Mouse (Mus musculus): ENCODE results near the gene Notch2. TPM values are rescaled to one million over a fixed set of nuclear protein-coding genes. Genes with fewer than 3 reads are reported as not detected.
A peak's percentile ranks its signal among the peaks of the same experiment; 100 is the strongest.

Notch2 gene
- polyA plus RNA-seq, 1 experiment from 2014 or later = 33.4 TPM

DNA sequence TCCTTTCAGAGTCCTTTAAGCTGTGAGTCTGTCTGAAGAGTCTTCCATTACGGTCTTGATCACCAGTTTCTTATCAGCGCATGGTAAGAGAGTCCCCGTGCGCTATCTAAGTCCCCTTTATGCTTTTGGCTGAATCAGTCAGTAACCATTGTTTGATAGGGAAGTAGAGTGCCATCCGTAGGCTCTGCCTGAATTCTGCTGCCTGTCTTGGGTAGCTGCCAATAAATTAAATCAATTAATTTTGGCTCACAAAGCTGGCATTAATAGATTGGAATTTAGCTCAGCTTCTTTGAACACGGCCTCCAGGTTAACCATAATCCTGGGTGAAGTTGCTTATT, 41.6 kb downstream of the Notch2 start:
- ATAC-seq (ENCODE audit: insufficient number of reproducible peaks, low FRiP score, low TSS enrichment, low read depth) = no peak
- no peak for DNase-seq (ENCODE audit: low spot score)
- Histone ChIP-seq H3K9ac (ENCODE audit: low read length) (no peak overlapping the region), H3K36me3 (ENCODE audit: control insufficient read depth, insufficient read depth, low read length) (no peaks in the 10 kb centered on the region), H3K4me3 (ENCODE audit: low read depth, low read length) (no peak overlapping the region), H3K27me3 (ENCODE audit: control insufficient read depth, insufficient read depth, low read length) (no peaks in the 10 kb centered on the region), H3K9me3 (ENCODE audit: control insufficient read depth, low read length) (no peaks in the 10 kb centered on the region), H3K27ac (replicated peaks; ENCODE audit: low read depth, low read length) (no peak overlapping the region; the same call in 1 of the 2 replicates), H3K4me1 (ENCODE audit: control insufficient read depth, insufficient read depth, low read length) (peaks cover 57% of the 10 kb centered on the region), H3K4me2 (ENCODE audit: low read depth, severe bottlenecking) (no peak overlapping the region)
- 85% methylated on average over 6 of the region's 6 CpGs for WGBS

- Histone ChIP-seq H3K9me3 (ENCODE audit: control insufficient read depth, low read length) (no peaks in the 10 kb centered on the region), H3K27ac (replicated peaks; ENCODE audit: low read depth, low read length) (peak overlapping the region; percentile 63), H3K4me1 (ENCODE audit: control insufficient read depth, insufficient read depth, low read length) (peaks cover 68% of the 10 kb centered on the region), H3K4me2 (ENCODE audit: low read depth, severe bottlenecking) (no peak overlapping the region), H3K27me3 (ENCODE audit: control insufficient read depth, insufficient read depth, low read length) (no peaks in the 10 kb centered on the region), H3K9ac (ENCODE audit: low read length) (no peak overlapping the region), H3K36me3 (ENCODE audit: control insufficient read depth, insufficient read depth, low read length) (no peaks in the 10 kb centered on the region), H3K4me3 (ENCODE audit: low read depth, low read length) (no peak overlapping the region)
- peak; percentile 78 for DNase-seq (ENCODE audit: low spot score)
- WGBS = 60% methylated on average over 20 of the region's 20 CpGs
- peak; percentile 56; the same call in 1 of the 2 replicates for ATAC-seq (ENCODE audit: insufficient number of reproducible peaks, low FRiP score, low TSS enrichment, low read depth)
These were observed 42.7 kb downstream of the Notch2 start for GRCm38 (mm10) chr3:98055808-98056728.

DNA sequence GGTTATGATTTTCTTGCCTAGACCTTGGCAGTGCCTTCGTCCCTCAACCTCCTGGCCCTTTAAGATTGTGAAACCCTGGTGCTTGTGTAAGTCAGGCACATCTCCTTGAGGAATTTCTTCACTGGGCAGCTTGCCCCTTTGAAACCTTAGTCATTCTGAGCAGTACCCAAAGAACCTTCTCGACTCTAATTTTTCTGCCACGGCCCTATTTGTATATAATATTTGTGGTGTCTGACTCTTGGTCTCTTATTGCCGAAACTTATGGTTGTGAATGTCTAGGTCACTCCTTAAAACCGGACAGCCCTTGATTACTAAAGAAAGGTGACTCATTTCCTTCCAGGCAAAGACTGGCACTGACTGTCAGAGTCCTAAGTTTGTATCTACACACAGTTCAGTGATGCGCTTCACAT, 43.6 kb downstream of the Notch2 start:
- H3K9ac ChIP-seq (ENCODE audit: low read length) = no peak overlapping the region
- H3K27ac ChIP-seq (replicated peaks; ENCODE audit: low read depth, low read length) = peak overlapping the region; percentile 63
- WGBS = 69% methylated on average over 6 of the region's 6 CpGs
- H3K27me3 ChIP-seq (ENCODE audit: control insufficient read depth, insufficient read depth, low read length) = no peaks in the 10 kb centered on the region
- H3K36me3 ChIP-seq (ENCODE audit: control insufficient read depth, insufficient read depth, low read length) = no peaks in the 10 kb centered on the region
- H3K4me1 ChIP-seq (ENCODE audit: control insufficient read depth, insufficient read depth, low read length) = peaks cover 73% of the 10 kb centered on the region
- DNase-seq (ENCODE audit: low spot score) = no peak
- H3K4me3 ChIP-seq (ENCODE audit: low read depth, low read length) = no peak overlapping the region
- no peak for ATAC-seq (ENCODE audit: insufficient number of reproducible peaks, low FRiP score, low TSS enrichment, low read depth)
- no peaks in the 10 kb centered on the region for H3K9me3 ChIP-seq (ENCODE audit: control insufficient read depth, low read length)
- H3K4me2 ChIP-seq (ENCODE audit: low read depth, severe bottlenecking) = no peak overlapping the region

GRCm38 (mm10) chr3:98059076-98059475, 45.7 kb downstream of the Notch2 start:
- Histone ChIP-seq H3K9me3 (ENCODE audit: control insufficient read depth, low read length) (no peaks in the 10 kb centered on the region), H3K4me2 (ENCODE audit: low read depth, severe bottlenecking) (no peak overlapping the region), H3K4me1 (ENCODE audit: control insufficient read depth, insufficient read depth, low read length) (peaks cover 87% of the 10 kb centered on the region), H3K4me3 (ENCODE audit: low read depth, low read length) (no peak overlapping the region), H3K27me3 (ENCODE audit: control insufficient read depth, insufficient read depth, low read length) (no peaks in the 10 kb centered on the region), H3K27ac (replicated peaks; ENCODE audit: low read depth, low read length) (peak overlapping the region; percentile 68; the same call in 1 of the 2 replicates), H3K9ac (ENCODE audit: low read length) (no peak overlapping the region), H3K36me3 (ENCODE audit: control insufficient read depth, insufficient read depth, low read length) (no peaks in the 10 kb centered on the region)
- 81% methylated on average over 4 of the region's 4 CpGs for WGBS
- ATAC-seq (ENCODE audit: insufficient number of reproducible peaks, low FRiP score, low TSS enrichment, low read depth) (no peak), DNase-seq (ENCODE audit: low spot score) (no peak)

DNA sequence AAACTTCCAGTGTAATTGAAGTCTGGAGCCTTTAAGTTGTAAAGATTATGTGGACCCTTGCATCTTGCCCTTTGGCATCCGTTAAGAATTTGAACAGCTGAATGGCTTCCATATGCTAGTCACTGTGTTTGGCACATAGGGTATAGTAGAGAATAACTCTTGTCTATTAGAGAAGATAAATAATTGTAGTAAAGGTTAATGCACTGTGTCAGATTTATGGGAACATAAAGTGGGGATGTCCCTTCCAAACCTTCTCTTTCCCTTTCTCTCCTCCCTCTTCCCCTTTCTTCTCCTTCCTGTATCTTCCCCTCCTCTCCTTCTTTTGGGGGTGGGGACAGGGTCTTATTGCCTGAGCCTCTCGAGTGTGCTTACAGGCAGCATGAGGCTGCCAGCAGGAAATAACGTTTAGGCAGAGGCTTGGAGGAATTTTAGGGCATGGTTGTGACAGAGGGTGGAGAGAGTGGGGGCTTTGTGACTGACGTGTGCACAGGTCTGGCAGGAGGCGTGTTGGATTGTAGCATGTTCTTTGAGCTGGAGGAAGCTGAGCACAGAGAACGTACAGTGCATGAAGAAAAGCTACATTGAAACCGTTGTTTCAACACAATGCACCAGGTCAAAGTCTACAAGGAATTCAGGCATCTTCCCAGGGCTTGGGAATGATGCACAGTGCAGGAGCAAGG, 47.8 kb downstream of the Notch2 start:
- WGBS = 11% methylated on average over 7 of the region's 7 CpGs
- ATAC-seq (ENCODE audit: insufficient number of reproducible peaks, low FRiP score, low TSS enrichment, low read depth) (peak; percentile 55), DNase-seq (ENCODE audit: low spot score) (peak; percentile 67)
- peak overlapping the region; percentile 36; the same call in 1 of the 2 replicates for H3K9ac ChIP-seq (ENCODE audit: low read length)
- no peaks in the 10 kb centered on the region for H3K36me3 ChIP-seq (ENCODE audit: control insufficient read depth, insufficient read depth, low read length)
- peak overlapping the region; percentile 99 for H3K27ac ChIP-seq (replicated peaks; ENCODE audit: low read depth, low read length)
- H3K4me2 ChIP-seq (ENCODE audit: low read depth, severe bottlenecking) = no peak overlapping the region
- H3K4me3 ChIP-seq (ENCODE audit: low read depth, low read length) = no peak overlapping the region
- no peaks in the 10 kb centered on the region for H3K9me3 ChIP-seq (ENCODE audit: control insufficient read depth, low read length)
- peaks cover 86% of the 10 kb centered on the region for H3K4me1 ChIP-seq (ENCODE audit: control insufficient read depth, insufficient read depth, low read length)
- H3K27me3 ChIP-seq (ENCODE audit: control insufficient read depth, insufficient read depth, low read length) = no peaks in the 10 kb centered on the region

GRCm38 (mm10) chr3:98061661-98062330, 48.5 kb downstream of the Notch2 start:
- H3K9me3 ChIP-seq (ENCODE audit: control insufficient read depth, low read length) = no peaks in the 10 kb centered on the region
- DNase-seq (ENCODE audit: low spot score) = no peak
- H3K36me3 ChIP-seq (ENCODE audit: control insufficient read depth, insufficient read depth, low read length) = no peaks in the 10 kb centered on the region
- H3K4me2 ChIP-seq (ENCODE audit: low read depth, severe bottlenecking) = peak overlapping the region; percentile 11; the same call in 1 of the 2 replicates
- WGBS = 42% methylated on average over 13 of the region's 13 CpGs
- peaks cover 79% of the 10 kb centered on the region for H3K4me1 ChIP-seq (ENCODE audit: control insufficient read depth, insufficient read depth, low read length)
- peak overlapping the region; percentile 99 for H3K27ac ChIP-seq (replicated peaks; ENCODE audit: low read depth, low read length)
- no peak for ATAC-seq (ENCODE audit: insufficient number of reproducible peaks, low FRiP score, low TSS enrichment, low read depth)
- H3K9ac ChIP-seq (ENCODE audit: low read length) = peak overlapping the region; percentile 36; the same call in 1 of the 2 replicates
- no peaks in the 10 kb centered on the region for H3K27me3 ChIP-seq (ENCODE audit: control insufficient read depth, insufficient read depth, low read length)
- no peak overlapping the region for H3K4me3 ChIP-seq (ENCODE audit: low read depth, low read length)

GRCm38 (mm10) chr3:98062591-98063185, 49.4 kb downstream of the Notch2 start:
- H3K27ac ChIP-seq (replicated peaks; ENCODE audit: low read depth, low read length) = peak overlapping the region; percentile 99
- WGBS = 25% methylated on average over 1 of the region's 1 CpGs
- no peaks in the 10 kb centered on the region for H3K9me3 ChIP-seq (ENCODE audit: control insufficient read depth, low read length)
- H3K9ac ChIP-seq (ENCODE audit: low read length) = no peak overlapping the region
- no peaks in the 10 kb centered on the region for H3K27me3 ChIP-seq (ENCODE audit: control insufficient read depth, insufficient read depth, low read length)
- no peak overlapping the region for H3K4me3 ChIP-seq (ENCODE audit: low read depth, low read length)
- peaks cover 70% of the 10 kb centered on the region for H3K4me1 ChIP-seq (ENCODE audit: control insufficient read depth, insufficient read depth, low read length)
- no peak for DNase-seq (ENCODE audit: low spot score)
- no peak overlapping the region; the same call in 1 of the 2 replicates for H3K4me2 ChIP-seq (ENCODE audit: low read depth, severe bottlenecking)
- peak; percentile 12; the same call in 1 of the 2 replicates for ATAC-seq (ENCODE audit: insufficient number of reproducible peaks, low FRiP score, low TSS enrichment, low read depth)
- H3K36me3 ChIP-seq (ENCODE audit: control insufficient read depth, insufficient read depth, low read length) = no peaks in the 10 kb centered on the region
